Mouse (Mus musculus) midbrain, embryonic 11.5 days (tissue): ENCODE data around the gene Copz2. TPM values are rescaled to one million over a fixed set of nuclear protein-coding genes. Genes with fewer than 3 reads are reported as not detected.

Source experiments
- ATAC-seq: fragments of 200-750 bp; cut with Nextera tagmentation; 2 replicates; pipeline ENCODE4 v1.8.0; 2017; ENCODE audit warnings: moderate TSS enrichment, moderate library complexity; ENCODE audit not compliant: low FRiP score
- DNase-seq: peaks from one replicate; pipeline ENCODE4 v3.0.0; 2015; ENCODE audit warnings: low spot score; ENCODE audit errors: missing footprints
- H3K27ac ChIP-seq: fragments of 300-500 bp; sonication (generic); 2 replicates; pipeline ENCODE4 v1.5.1; 2014; ENCODE audit warnings: low read depth, low read length
- H3K27me3 ChIP-seq: fragments of 300-500 bp; sonication (generic); 2 replicates; pipeline ENCODE4 v1.6.1; 2014; ENCODE audit warnings: mild to moderate bottlenecking, low read length, moderate library complexity, mixed read lengths; ENCODE audit not compliant: control insufficient read depth, insufficient read depth
- H3K36me3 ChIP-seq: fragments of 300-500 bp; sonication (generic); 2 replicates; pipeline ENCODE4 v1.6.1; 2014; ENCODE audit warnings: mild to moderate bottlenecking, low read length, moderate library complexity, mixed read lengths; ENCODE audit not compliant: control insufficient read depth, insufficient read depth
- H3K4me1 ChIP-seq: fragments of 300-500 bp; sonication (generic); 2 replicates; pipeline ENCODE4 v1.6.1; 2014; ENCODE audit warnings: low read length; ENCODE audit not compliant: control insufficient read depth, insufficient read depth
- H3K4me2 ChIP-seq: fragments of 300-500 bp; sonication (generic); 2 replicates; pipeline ENCODE4 v1.6.1; 2014; ENCODE audit warnings: mild to moderate bottlenecking, moderate library complexity
- H3K4me3 ChIP-seq: fragments of 300-500 bp; sonication (generic); 2 replicates; pipeline ENCODE4 v1.5.1; 2014; ENCODE audit warnings: low read depth, low read length
- H3K9ac ChIP-seq: fragments of 300-500 bp; sonication (generic); 2 replicates; pipeline ENCODE4 v1.6.1; 2014; ENCODE audit warnings: low read length
- H3K9me3 ChIP-seq: fragments of 300-500 bp; sonication (generic); 2 replicates; pipeline ENCODE4 v1.6.1; 2016; ENCODE audit warnings: low read length; ENCODE audit not compliant: control insufficient read depth
- WGBS: fragments of 180-500 bp; shearing (Covaris S2); extraction: QIAGEN DNeasy Blood & Tissue Kit; methylation state at CpG from one replicate; pipeline ENCODE4 v1.1.7; 2014; 5-methylcytosine and 5-hydroxymethylcytosine counted together
- polyA plus RNA-seq: library from polyadenylated mRNA; unstranded; fragments of >200 nt; fragmentation: Nextera tagmentation; extraction: Ambion mirVana; gene quantifications from 2 replicates; pipeline ENCODE4 v1.2.1, GENCODE M21; 2014

Gene Copz2
- polyA plus RNA-seq, 1 experiment from 2014 or later, result 47.5 TPM

GRCm38 (mm10) chr11:96867149-96867548 is 17.5 kb downstream of the Copz2 start:
- DNase-seq (peak; percentile 97), ATAC-seq (peak; percentile 63; the same call in 1 of the 2 replicates)
- H3K4me1 ChIP-seq, result peaks cover 29% of the 10 kb centered on the region
- no peak overlapping the region; the same call in 1 of the 2 replicates for H3K27ac ChIP-seq
- H3K36me3 ChIP-seq, result no peaks in the 10 kb centered on the region
- no peaks in the 10 kb centered on the region for H3K27me3 ChIP-seq
- H3K9me3 ChIP-seq, result no peaks in the 10 kb centered on the region
- H3K9ac ChIP-seq, result no peak overlapping the region
- H3K4me2 ChIP-seq, result no peak overlapping the region
- H3K4me3 ChIP-seq, result no peak overlapping the region
- 13% methylated on average over 5 of the region's 5 CpGs for WGBS

- peak overlapping the region; percentile 63 for H3K4me2 ChIP-seq
- peaks cover 55% of the 10 kb centered on the region for H3K4me1 ChIP-seq
- H3K4me3 ChIP-seq, result peak overlapping the region; percentile 22
- peak overlapping the region; percentile 100 for H3K27ac ChIP-seq
- no peaks in the 10 kb centered on the region for H3K36me3 ChIP-seq
- peak; percentile 49 for ATAC-seq
- no peaks in the 10 kb centered on the region for H3K27me3 ChIP-seq
- peak overlapping the region; percentile 92 for H3K9ac ChIP-seq
- H3K9me3 ChIP-seq, result no peaks in the 10 kb centered on the region
- 2% methylated on average over 24 of the region's 24 CpGs for WGBS
- DNase-seq, result peak; percentile 98
These were observed 23.0 kb downstream of the Copz2 start for GRCm38 (mm10) chr11:96872441-96873379.

DNA sequence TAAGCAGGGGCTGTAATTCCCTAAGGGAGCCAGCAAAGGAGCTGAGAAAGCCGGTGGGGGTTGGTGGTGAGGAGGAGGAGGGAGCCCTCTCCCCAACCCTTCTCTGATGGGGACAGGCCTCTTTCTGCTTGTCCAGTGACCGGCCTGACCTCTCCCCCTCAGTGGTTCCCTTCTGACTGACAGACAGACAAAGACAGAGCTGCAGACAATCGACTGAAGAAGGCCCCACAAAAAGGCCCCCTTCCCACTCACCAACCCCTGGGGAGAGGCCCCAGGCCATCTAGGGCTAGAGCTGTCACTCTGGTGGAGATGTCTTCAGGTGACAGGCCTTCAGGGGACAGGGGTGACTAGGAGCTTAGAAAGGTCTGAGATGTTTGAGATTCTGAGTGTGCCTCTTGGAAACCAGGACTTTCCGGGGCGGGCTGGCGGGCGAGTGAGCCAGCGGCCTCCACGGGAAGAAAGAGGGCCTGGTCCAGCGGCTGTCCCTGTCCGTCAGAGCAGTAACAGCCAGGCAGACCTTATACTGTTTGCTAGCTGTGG is 24.0 kb downstream of the Copz2 start:
- DNase-seq (peak; percentile 94), ATAC-seq (peak; percentile 34)
- Histone ChIP-seq H3K4me2 (peak overlapping the region; percentile 63), H3K4me3 (no peak overlapping the region), H3K36me3 (no peaks in the 10 kb centered on the region), H3K27me3 (no peaks in the 10 kb centered on the region), H3K27ac (peak overlapping the region; percentile 100), H3K4me1 (peaks cover 65% of the 10 kb centered on the region), H3K9ac (peak overlapping the region; percentile 92), H3K9me3 (no peaks in the 10 kb centered on the region)
- 3% methylated on average over 11 of the region's 11 CpGs for WGBS

- peak overlapping the region; percentile 100 for H3K27ac ChIP-seq
- peak; percentile 90 for DNase-seq
- 2% methylated on average over 4 of the region's 4 CpGs for WGBS
- no peaks in the 10 kb centered on the region for H3K27me3 ChIP-seq
- peak overlapping the region; percentile 92 for H3K9ac ChIP-seq
- ATAC-seq, result no peak
- H3K4me1 ChIP-seq, result peaks cover 75% of the 10 kb centered on the region
- H3K9me3 ChIP-seq, result no peaks in the 10 kb centered on the region
- H3K4me2 ChIP-seq, result peak overlapping the region; percentile 13; the same call in 1 of the 2 replicates
- no peaks in the 10 kb centered on the region for H3K36me3 ChIP-seq
- H3K4me3 ChIP-seq, result no peak overlapping the region; the same call in 1 of the 2 replicates
These were observed 25.6 kb downstream of the Copz2 start for GRCm38 (mm10) chr11:96875270-96875669.

DNA sequence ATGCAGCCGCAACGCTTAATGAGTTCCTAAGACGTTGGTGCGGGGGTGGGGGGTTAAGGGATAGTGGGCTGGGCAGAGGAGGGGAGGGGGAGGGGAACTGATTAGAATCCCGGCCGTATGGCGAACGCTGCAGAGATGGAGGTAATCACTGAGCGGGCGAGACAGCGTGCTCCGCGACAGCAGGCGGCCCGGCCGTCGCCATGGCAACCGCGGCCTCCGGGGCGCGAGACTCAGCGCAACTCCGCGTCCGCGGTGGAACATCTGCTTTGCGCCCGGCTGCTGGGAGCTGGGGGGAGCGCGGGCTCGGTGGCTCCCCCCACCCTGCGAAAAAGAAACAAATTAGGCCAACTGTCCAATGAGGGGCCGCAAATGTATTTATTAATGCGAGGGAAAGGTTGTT is 26.1 kb downstream of the Copz2 start:
- 0% methylated on average over 35 of the region's 35 CpGs for WGBS
- peak overlapping the region; percentile 85; the same call in 1 of the 2 replicates for H3K9ac ChIP-seq
- peak overlapping the region; percentile 13 for H3K4me3 ChIP-seq
- no peaks in the 10 kb centered on the region for H3K36me3 ChIP-seq
- peak; percentile 99 for DNase-seq
- peak; percentile 83 for ATAC-seq
- H3K27me3 ChIP-seq, result no peaks in the 10 kb centered on the region
- H3K4me1 ChIP-seq, result peaks cover 75% of the 10 kb centered on the region
- H3K9me3 ChIP-seq, result no peaks in the 10 kb centered on the region
- H3K27ac ChIP-seq, result peak overlapping the region; percentile 100
- peak overlapping the region; percentile 47; the same call in 1 of the 2 replicates for H3K4me2 ChIP-seq

GRCm38 (mm10) chr11:96876300-96877040 is 26.8 kb downstream of the Copz2 start:
- H3K27me3 ChIP-seq, result no peaks in the 10 kb centered on the region
- H3K27ac ChIP-seq, result peak overlapping the region; percentile 100
- ATAC-seq (peak; percentile 58), DNase-seq (peak; percentile 97)
- no peaks in the 10 kb centered on the region for H3K9me3 ChIP-seq
- 1% methylated on average over 13 of the region's 13 CpGs for WGBS
- peak overlapping the region; percentile 13 for H3K4me3 ChIP-seq
- H3K36me3 ChIP-seq, result no peaks in the 10 kb centered on the region
- peaks cover 75% of the 10 kb centered on the region for H3K4me1 ChIP-seq
- peak overlapping the region; percentile 85 for H3K9ac ChIP-seq
- peak overlapping the region; percentile 47 for H3K4me2 ChIP-seq

- peak overlapping the region; percentile 85 for H3K9ac ChIP-seq
- peak overlapping the region; percentile 100 for H3K27ac ChIP-seq
- no peak for ATAC-seq
- DNase-seq, result no peak
- peaks cover 69% of the 10 kb centered on the region for H3K4me1 ChIP-seq
- peak overlapping the region; percentile 47 for H3K4me2 ChIP-seq
- no peaks in the 10 kb centered on the region for H3K36me3 ChIP-seq
- no peaks in the 10 kb centered on the region for H3K9me3 ChIP-seq
- WGBS, result 38% methylated on average over 4 of the region's 4 CpGs
- H3K4me3 ChIP-seq, result no peak overlapping the region
- H3K27me3 ChIP-seq, result no peaks in the 10 kb centered on the region
These were observed 27.4 kb downstream of the Copz2 start for GRCm38 (mm10) chr11:96877071-96877470.

DNA sequence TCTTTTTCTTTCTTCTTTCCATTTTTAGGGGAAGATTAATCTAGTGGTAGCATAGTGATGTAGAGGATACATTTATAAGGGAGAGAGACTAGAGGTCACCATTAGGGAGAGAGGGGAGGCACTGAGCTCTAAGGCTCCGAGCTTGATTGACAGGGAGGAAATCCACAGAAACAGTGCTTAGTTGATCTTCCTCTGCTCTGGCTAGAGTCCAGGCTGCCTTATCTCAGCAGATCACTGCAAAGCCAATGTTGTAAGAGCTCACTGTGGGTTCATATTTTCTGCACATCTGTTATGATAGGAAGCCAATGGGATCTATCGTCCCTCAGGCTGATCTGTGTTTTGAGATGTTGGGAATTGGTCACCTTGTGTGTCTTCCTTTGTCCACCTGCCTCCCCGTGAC is 29.0 kb downstream of the Copz2 start:
- peak overlapping the region; percentile 46 for H3K9ac ChIP-seq
- H3K36me3 ChIP-seq, result no peaks in the 10 kb centered on the region
- ATAC-seq, result no peak
- H3K9me3 ChIP-seq, result no peaks in the 10 kb centered on the region
- H3K27me3 ChIP-seq, result no peaks in the 10 kb centered on the region
- no peak overlapping the region for H3K4me2 ChIP-seq
- DNase-seq, result no peak
- 20% methylated on average over 3 of the region's 3 CpGs for WGBS
- H3K4me3 ChIP-seq, result no peak overlapping the region
- peaks cover 54% of the 10 kb centered on the region for H3K4me1 ChIP-seq
- H3K27ac ChIP-seq, result peak overlapping the region; percentile 100
